Mouse (Mus musculus) lung, postnatal 36 days (tissue): Measurements from ENCODE around the gene Gm4301.
A peak's percentile ranks its signal among the peaks of the same experiment; 100 is the strongest.
"Not testable (repeated sequence)": the region's sequence is repeated elsewhere in the genome, so short reads cannot be mapped to it uniquely, and the experiment has no call there.

Experiments used
- DNase-seq: peaks from one replicate; pipeline ENCODE4 v3.0.0; 2022; ENCODE audit warnings: mixed read lengths

Gm4301 gene

DNA sequence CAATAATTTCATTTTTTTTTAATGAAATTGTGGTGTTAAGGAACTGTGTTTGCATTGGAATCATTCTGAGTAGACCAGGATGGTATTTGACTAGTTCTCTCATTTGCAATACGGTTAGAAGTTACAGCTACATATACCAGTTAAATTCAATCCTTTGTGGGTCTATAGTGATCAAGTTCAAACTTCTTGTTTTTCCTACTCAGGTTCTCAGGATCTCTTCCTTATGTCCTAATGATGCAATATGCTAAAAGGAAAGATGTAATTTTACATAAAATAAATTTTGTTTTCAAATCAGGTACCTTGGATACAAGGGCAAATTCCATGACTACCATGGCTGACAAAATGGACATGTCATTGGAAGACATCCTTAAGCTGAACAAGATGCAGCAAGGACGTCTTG is at the start of gene Gm4301:
TSS of gene Gm4301 (plus strand) at position 301 of the 400 bp plus-strand sequence.
- DNase-seq: not testable (repeated sequence)

DNA sequence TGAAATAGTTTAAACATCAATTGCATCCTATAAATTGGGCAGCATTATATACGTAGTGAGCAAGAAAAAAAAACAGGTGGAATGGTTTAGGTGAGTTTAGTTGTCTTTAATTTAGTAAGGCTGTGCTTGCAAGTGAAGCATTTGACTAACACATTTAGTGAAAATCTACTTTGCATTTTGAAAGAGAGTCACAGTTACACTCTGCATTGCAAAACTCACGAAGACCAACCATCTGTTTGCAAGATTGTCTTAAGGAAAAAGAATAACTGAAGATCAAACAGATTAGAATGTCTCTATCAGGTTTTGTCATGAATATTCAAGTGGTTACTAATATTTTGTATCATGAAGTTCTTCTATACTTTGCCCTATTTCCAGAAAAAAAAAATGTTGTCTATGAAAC is 39.4 kb upstream of the Gm4301 start:
- no peak for DNase-seq

GRCm38 (mm10) chr10:100300106-100300505 is 35.4 kb upstream of the Gm4301 start:
- DNase-seq: not testable (repeated sequence)

- not testable (repeated sequence) for DNase-seq
Observed at GRCm38 (mm10) chr10:100340536-100340935, 5.1 kb downstream of the Gm4301 start, which contains the start of gene Gm4302. Gm4302 (plus strand) TSS chr10:100340836.

GRCm38 (mm10) chr10:100345672-100346071 is 10.2 kb downstream of the Gm4301 start, which contains the start of gene Gm4303:
Gm4303 (plus strand) TSS chr10:100345972.
- DNase-seq: not testable (repeated sequence)

- DNase-seq: not testable (repeated sequence)
Observed at GRCm38 (mm10) chr10:100350793-100351192, 15.3 kb downstream of the Gm4301 start, which contains the start of gene Gm4305. Gm4305 (plus strand) TSS chr10:100351093.

GRCm38 (mm10) chr10:100356841-100357240 is 21.4 kb downstream of the Gm4301 start:
- DNase-seq: peak; percentile 0

- not testable (repeated sequence) for DNase-seq
Observed at GRCm38 (mm10) chr10:100361038-100361437, 25.6 kb downstream of the Gm4301 start, which contains the start of gene Gm4307. Gm4307 (plus strand) TSS chr10:100361338.

DNA sequence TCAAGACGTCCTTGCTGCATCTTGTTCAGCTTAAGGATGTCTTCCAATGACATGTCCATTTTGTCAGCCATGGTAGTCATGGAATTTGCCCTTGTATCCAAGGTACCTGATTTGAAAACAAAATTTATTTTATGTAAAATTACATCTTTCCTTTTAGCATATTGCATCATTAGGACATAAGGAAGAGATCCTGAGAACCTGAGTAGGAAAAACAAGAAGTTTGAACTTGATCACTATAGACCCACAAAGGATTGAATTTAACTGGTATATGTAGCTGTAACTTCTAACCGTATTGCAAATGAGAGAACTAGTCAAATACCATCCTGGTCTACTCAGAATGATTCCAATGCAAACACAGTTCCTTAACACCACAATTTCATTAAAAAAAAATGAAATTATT is 47.0 kb downstream of the Gm4301 start, which contains the start of gene Gm4312:
TSS of gene Gm4312 (minus strand) at position 101 of the 400 bp plus-strand sequence.
- DNase-seq: not testable (repeated sequence)
